Mouse (Mus musculus) spleen, adult 2 months (tissue): ENCODE measurements around the gene C130073F10Rik.

ENCODE experiments used
- CTCF ChIP-seq: fragments of 200-500 bp; IDR thresholded peaks from 2 replicates; pipeline ENCODE4 v1.5.1; 2011; ENCODE audit warnings: mild to moderate bottlenecking, inconsistent platforms; ENCODE audit not compliant: insufficient read depth, insufficient read length, insufficient replicate concordance; ENCODE audit errors: extremely low read depth
- POLR2A ChIP-seq: fragments of 200-500 bp; IDR thresholded peaks from 2 replicates; pipeline ENCODE4 v1.6.1; 2011; ENCODE audit warnings: low read depth, low read length, inconsistent platforms

GRCm38 (mm10) chr4:101893656-101894420, at the start of gene C130073F10Rik:
- no peak for TF ChIP-seq CTCF
- TF ChIP-seq POLR2A, result no peak
